Mouse (Mus musculus) right cerebral cortex, adult 18-20 months (tissue): ENCODE results near the gene Myzap.
"Not testable (repeated sequence)": the region's sequence is repeated elsewhere in the genome, so short reads cannot be mapped to it uniquely, and the experiment has no call there.

Experiments used
- DNase-seq: peaks from one replicate; pipeline ENCODE4 v3.0.0; 2022; ENCODE audit warnings: mixed read lengths

The Myzap gene

GRCm38 (mm10) chr9:71542292-71542691 is 49.9 kb downstream of the Myzap start:
- DNase-seq, result no peak

DNA sequence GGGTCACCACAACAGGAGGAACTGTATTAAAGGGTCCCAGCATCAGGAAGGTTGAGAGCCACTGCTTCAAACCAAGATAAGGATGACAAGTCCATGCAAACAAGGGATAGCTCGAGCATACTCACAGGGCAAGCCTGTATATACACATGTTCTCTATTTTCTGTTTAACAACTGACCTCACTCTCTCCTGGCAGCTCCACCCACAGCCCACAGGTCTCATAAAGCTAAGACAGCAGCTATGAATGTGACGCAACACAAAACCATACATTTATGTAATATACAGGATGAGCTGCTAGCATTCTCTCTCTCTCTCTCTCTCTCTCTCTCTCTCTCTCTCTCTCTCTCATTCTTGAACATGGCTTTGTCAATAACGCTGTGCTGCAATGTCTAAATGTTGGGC is 51.4 kb downstream of the Myzap start:
- no peak for DNase-seq

DNA sequence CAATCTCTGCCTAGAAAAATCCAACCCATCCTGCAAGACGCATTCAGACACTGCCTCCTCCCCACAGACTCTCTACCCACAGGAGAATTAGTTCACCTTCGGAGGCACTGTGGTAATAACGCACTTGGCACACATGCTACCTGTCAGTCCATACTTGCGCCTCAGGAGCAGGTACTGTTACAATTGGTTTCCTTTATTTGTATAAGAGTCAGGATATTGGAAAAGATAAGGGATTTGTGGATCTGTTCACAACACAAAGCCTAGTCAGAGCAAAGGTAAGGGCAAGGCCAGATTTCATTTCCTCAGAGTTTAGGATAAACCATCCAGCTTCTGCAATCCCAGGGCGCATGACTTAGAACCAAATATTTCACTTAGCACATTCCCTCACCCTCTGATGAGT is 56.4 kb downstream of the Myzap start:
- DNase-seq, result no peak

DNA sequence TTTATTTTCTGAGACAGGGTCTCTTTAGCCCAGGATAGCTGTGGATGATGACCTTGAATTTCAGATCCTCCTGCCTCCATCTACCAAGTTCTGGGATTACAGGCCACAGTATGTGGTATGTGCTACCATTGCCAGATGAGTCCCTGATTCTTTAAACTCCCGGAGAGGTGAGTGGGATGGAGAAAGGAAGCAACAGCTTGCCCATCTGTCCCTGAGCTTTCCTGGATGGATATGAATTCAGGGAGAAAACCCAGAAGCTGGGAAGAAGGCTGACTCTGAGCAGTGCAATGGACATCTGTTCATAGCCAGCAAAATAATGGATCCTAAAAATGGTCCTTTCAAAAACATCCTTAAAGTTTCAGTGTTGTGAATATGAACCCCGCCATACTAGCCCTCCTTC is 57.1 kb downstream of the Myzap start:
- peak; percentile 37 for DNase-seq

GRCm38 (mm10) chr9:71529960-71530359 is 62.2 kb downstream of the Myzap start:
- no peak for DNase-seq

DNA sequence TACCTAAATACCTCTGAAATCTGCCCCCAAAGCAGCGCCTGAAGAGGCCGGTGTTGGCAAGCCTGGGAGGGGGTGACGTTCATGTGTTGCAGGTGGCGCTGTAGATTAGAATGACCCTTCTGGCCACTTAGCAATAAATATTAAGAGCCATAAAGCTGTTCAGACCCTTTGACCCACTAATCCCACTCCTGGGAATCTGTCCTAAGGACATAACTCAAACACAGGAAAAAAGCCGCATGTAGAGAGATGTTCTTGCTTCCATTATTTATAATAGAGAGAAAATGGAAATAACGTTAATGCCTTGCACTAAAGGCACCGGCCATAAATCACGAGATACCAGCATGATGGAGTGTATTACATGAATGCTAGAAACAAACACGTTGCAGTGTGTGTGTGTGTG is 64.7 kb downstream of the Myzap start:
- no peak for DNase-seq

DNA sequence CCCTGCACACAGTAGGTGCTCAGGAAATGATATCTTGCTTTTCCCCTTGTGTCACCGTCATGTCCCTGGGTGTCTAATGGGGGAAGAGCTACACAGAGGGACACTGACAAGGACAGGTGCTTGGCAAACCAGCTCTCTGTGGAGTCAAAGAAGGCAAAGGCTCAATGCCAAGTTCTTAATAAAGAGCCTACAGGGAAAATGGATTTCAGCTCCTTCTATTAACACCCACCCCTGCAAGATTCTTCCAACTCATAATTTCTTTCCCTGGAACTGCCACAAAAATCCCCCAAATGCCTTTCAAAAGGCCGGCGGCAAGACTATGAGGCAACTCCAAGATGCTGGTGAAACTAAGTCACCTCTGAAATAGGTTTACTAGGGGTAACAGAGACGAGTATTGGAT is 68.3 kb downstream of the Myzap start:
- no peak for DNase-seq

- DNase-seq, result no peak
Measured at GRCm38 (mm10) chr9:71519836-71520235, 72.3 kb downstream of the Myzap start.

GRCm38 (mm10) chr9:71517487-71517886 is 74.7 kb downstream of the Myzap start:
- DNase-seq, result no peak

DNA sequence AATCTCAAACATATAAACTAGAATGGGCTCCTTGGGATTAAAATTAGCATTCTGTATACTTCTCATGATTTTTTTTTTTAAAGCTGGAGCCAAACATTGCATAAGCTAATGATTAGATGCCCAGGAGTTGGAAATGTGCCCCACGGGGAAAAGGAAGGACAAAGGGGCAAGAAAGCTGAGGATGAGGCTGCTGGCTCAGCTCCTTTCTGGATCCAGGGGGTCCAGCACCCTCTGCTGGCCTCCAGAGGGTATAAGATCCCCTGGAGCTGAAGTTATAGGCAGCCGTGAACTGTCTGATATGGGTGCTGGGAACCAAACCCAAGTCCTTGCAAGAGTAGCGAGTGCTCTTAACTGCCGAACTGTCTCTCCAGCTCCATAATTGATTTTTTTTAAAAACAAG is 76.3 kb downstream of the Myzap start:
- DNase-seq, result no peak

GRCm38 (mm10) chr9:71513566-71513965 is 78.6 kb downstream of the Myzap start:
- DNase-seq, result no peak

DNA sequence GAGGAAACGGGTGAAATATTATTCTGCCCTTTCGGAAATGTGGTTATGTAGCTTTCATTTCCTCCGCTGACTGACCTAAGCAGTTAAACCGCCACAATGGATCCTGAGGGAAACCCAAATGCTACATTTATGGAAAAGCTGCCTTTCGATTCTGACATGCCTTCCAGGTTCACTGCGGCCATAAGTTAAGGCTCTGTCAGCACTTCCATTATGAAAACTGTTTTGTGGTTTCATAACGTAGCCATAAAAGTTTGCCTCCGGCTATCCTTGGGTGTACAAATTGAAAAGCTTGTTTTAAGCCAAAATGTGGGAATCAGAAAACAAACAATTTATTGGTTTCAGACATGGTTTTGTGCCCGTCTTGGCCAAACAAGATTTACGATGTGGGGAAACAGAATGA is 79.3 kb downstream of the Myzap start:
- DNase-seq, result no peak

DNA sequence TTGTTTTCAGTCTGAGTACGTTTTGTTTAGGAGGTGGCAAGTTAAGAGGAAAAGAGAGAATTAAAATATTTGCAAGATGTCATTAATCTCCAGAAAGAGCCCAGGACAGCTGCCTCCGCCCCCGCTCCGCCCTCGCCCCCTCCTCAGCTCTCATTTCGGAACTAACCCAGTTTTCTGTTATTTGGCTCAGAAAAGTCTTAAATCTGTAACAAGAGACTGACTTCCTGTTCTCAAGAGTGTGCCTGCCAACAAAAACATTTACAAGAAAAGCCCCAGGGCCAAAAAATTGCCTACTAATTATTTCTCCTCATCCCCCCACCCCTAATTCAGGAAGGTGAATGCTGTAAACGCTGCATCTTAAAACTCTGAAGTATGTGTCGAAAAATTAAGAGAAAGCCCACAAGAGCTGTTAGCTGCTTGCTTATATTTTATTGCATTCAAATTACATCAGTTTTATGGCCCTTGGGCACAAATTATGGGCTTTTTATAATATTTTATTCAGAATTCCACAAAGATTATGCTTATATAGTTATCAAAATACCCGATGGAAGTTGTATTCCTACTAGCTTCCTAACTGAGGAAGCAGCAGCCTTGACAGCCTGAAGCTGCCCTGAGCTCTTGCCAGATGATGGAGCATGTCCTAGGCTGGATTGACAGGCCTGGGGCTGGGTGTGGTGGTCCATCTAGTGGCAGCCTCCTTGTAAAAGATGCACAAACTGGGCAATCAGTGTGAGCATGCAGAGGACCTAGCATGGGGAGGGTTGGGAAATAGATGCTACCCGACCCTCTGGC is 93.6 kb downstream of the Myzap start:
- DNase-seq, result peak; percentile 20

- DNase-seq, result no peak
Measured at GRCm38 (mm10) chr9:71496637-71497036, 95.5 kb downstream of the Myzap start.

DNA sequence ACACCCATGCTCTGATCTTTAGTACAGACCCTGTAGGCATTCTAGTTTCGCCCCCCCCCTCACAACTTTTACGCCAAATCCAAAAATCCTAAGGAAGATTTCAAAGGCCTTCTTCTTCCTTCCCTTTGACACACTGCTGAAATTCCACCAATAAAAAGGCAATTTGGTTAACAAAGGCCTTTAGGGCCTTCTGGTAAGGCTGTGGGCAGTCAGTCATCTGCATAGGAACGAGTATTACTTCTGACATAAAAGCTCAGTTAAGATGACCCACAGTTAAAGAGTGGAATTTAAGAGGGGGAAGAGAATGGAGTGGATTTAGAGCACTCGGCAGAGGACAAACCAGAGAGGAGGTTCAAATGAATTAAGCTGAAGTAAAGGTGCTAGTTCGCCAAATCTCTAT is 98.4 kb downstream of the Myzap start:
- no peak for DNase-seq

DNA sequence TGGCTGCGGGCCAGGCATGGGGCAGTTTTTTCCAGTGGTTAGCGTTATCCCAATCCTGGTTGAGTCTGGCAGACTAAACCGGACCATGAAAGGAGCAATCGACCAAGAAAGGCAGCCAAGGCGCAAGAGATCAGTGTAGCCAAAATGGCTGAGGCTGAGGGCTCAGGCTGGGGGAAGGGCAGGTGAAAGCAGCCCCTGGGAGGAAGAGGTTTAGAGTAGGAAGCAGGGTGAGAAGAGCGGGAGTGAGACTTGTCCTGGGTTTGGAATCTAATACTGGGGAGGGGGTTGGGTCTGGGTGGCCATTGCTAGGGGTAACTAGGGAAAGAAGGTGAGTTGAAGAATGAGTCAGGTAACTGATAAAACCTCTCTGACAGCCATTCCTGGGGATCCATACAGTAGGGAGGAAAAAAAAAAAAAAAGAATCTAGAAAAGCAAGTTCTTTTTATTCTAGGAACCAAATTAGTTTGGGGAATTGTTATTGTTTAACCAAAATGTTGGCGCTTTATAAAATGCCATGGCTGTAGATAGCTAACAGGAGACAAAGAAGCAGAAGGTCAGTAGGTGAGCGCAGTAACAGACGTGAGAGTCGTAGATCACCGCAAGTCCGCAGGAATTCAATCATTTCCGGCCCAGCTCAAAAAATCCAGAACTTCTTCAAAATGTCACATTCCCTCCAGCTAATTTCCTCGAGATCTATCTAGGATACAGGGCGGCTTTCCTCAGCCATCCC is 99.7 kb downstream of the Myzap start:
- no peak for DNase-seq

DNA sequence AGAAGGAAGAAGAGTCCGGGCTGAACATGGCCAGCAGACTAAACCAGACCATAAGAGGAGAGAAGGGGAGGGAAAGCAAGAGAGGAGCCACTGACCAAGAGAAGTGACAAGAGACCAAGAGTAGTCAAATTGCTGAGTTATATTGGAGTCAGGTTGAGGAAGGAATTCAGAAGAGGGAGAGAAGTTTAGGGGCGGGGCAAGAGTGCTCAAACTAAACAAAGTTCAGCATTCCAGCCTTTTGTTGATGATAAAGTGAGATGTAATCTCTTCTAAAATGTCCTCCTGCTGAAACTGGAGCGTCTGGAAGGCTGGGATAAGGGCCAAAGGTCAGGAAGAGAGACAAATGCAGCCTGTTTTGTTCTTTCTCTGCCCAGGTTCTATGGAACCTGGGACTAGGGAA is 102.1 kb downstream of the Myzap start:
- no peak for DNase-seq

GRCm38 (mm10) chr9:71486127-71486526 is 106.0 kb downstream of the Myzap start:
- no peak for DNase-seq

DNA sequence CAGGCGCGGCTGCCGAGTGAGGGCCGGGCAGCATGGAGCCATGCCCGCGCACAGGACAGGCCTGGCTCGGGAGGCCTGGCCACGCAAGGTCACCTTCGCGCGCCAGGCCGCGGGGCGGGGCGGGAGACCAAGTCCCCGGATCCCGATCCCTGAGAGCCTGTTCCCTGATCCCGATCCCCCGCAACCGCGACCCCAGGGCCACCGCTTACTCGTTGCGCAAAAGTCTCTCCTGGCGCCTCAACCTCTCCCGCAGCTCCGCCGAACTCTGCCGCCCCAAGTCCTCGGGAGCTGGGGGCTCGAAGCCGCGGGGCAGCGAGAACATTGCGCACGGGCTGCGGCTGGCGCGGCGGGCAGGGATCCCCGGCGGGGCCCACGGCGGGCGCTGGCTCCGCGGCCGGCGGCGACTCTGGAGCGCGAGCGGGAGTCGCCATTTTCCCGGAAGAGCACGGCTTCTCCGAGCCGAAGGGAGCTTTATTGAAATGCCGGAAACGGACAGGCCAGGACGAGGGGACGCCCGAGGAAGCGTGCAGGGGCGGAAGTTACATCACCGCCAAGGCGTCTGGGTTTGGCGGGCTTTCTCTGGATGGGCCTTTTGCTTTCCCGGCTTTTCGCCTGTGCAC is 106.6 kb downstream of the Myzap start, which contains the start of gene Polr2m:
Gene Polr2m, minus strand, starts transcription at position 461 of the 620 bp plus-strand sequence.
- peak; percentile 96 for DNase-seq

GRCm38 (mm10) chr9:71484871-71485474 is 107.2 kb downstream of the Myzap start:
- DNase-seq, result no peak

- not testable (repeated sequence) for DNase-seq
Measured at GRCm38 (mm10) chr9:71483872-71484271, 108.3 kb downstream of the Myzap start.

DNA sequence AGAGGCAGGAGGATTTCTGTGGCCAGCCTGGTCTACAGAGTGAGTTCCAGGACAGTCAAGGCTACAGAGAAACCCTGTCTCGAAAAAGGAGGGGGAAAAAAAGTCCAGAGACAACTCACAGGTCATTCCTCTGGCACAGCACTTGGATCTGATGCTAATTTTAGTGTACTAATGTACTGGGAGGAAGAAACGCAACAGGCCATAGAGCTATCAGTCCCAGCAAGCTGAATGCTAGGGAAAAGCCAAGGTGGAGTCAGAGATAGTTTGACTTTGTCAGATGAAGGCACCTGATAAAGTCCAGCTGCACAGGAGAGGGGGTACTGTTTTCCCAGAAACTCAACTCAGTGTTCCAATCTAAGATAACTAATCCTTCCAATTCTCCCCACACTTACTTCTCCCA is 111.9 kb downstream of the Myzap start:
- no peak for DNase-seq

- DNase-seq, result no peak
Measured at GRCm38 (mm10) chr9:71479413-71479812, 112.7 kb downstream of the Myzap start.
